Mouse (Mus musculus) G1E-ER4 (cell line): Measurements from ENCODE around the gene Slc4a2. TPM values are rescaled to one million over a fixed set of nuclear protein-coding genes. Genes with fewer than 3 reads are reported as not detected.

Source experiments
- GATA1 ChIP-seq: IDR thresholded peaks from one replicate; pipeline ENCODE4 v1.8.0; 2012; ENCODE audit warnings: low read length, inconsistent platforms
- polyA plus RNA-seq: library from polyadenylated mRNA; stranded (reverse); fragments of >175 nt; gene quantifications from 2 replicates; pipeline ENCODE4 v1.2.3, GENCODE M21; 2012

The Slc4a2 gene
- polyA plus RNA-seq, 1 experiment = 24.1 TPM

GRCm38 (mm10) chr5:24490413-24490920 lies 66.8 kb downstream of the Slc4a2 start:
- TF ChIP-seq GATA1 = no peak

Other genes with a start within 250 kb of the Slc4a2 start
- gene Kcnh2, start 72.2 kb upstream of the Slc4a2 start, polyA plus RNA-seq = 4.0 and 4.3 TPM in 2 replicates
- gene Nos3, start 59.0 kb upstream of the Slc4a2 start, polyA plus RNA-seq = 0.06 and 0.15 TPM in 2 replicates
- gene Atg9b, start 31.7 kb upstream of the Slc4a2 start, polyA plus RNA-seq = 0.17 and 0.25 TPM in 2 replicates
- 59.9 and 60.9 TPM in 2 replicates for gene Abcb8, start 30.2 kb upstream of the Slc4a2 start, polyA plus RNA-seq
- gene Asic3, start 10.4 kb upstream of the Slc4a2 start, polyA plus RNA-seq = 0.08 TPM in 1 of 2 replicates, not detected in the other
- gene Cdk5, start 307 bp upstream of the Slc4a2 start, polyA plus RNA-seq = 14.3 and 19.4 TPM in 2 replicates
- gene Fastk, start 21.4 kb downstream of the Slc4a2 start, polyA plus RNA-seq = 287 and 347 TPM in 2 replicates
- gene Tmub1, start 24.0 kb downstream of the Slc4a2 start, polyA plus RNA-seq = 29.5 and 31.2 TPM in 2 replicates
- gene Agap3, start 28.3 kb downstream of the Slc4a2 start, polyA plus RNA-seq = 321 and 334 TPM in 2 replicates
- 0.01 TPM in 1 of 2 replicates, not detected in the other for gene Gbx1, start 103.4 kb downstream of the Slc4a2 start, polyA plus RNA-seq
- not detected in 2 replicates for gene Asb10, start 117.1 kb downstream of the Slc4a2 start, polyA plus RNA-seq
- gene 4931409K22Rik, start 133.0 kb downstream of the Slc4a2 start, polyA plus RNA-seq = not detected in 2 replicates
- gene Abcf2, start 153.6 kb downstream of the Slc4a2 start, polyA plus RNA-seq = 120 and 124 TPM in 2 replicates
- 26.9 and 36.2 TPM in 2 replicates for gene Chpf2, start 162.9 kb downstream of the Slc4a2 start, polyA plus RNA-seq
- gene Smarcd3, start 200.6 kb downstream of the Slc4a2 start, polyA plus RNA-seq = not detected in 2 replicates